Mouse (Mus musculus): Measurements from ENCODE around the gene Rnf222.

DNA sequence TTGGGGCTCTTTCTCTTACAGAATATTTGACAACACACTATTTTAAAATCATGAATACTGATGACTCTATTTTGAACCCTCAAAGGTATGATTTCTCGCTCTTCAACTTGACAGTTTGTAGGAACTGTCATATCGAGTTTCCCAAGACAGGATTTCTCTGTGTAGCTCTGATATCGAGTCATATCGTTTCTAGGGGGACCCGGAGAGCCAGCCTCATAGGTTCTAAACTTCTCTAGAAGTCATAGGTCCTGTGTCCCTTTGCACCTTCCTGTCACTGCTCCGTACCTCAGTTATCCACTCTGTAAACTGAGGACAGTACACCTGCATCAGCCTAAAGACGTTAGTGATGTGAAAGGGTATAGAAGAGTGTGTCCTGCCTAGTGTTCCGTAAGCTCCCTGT, 11.5 kb downstream of the Rnf222 start:
- no peak for TF ChIP-seq CTCF (IDR thresholded peaks at IDR 0.05; ENCODE audit: low read depth)
- TF ChIP-seq EP300 (IDR thresholded peaks at IDR 0.05; ENCODE audit: low read depth), result no peak

Data from heart, postnatal 0 days (tissue).